Mouse (Mus musculus): ENCODE results near the gene Cap2.

The Cap2 gene

GRCm38 (mm10) chr13:46501800-46502389, at the start of gene Cap2:
Gene Cap2 (plus strand): TSS chr13:46501848.
- DNase-seq (ENCODE audit: low read depth, low spot score): peak; percentile 64

GRCm38 (mm10) chr13:46459546-46459945, 42.1 kb upstream of the Cap2 start:
- DNase-seq (ENCODE audit: low read depth, low spot score): no peak

- DNase-seq (ENCODE audit: low read depth, low spot score): no peak
These were observed 39.4 kb upstream of the Cap2 start for GRCm38 (mm10) chr13:46462280-46462679.

GRCm38 (mm10) chr13:46463764-46464163, 37.9 kb upstream of the Cap2 start:
- DNase-seq (ENCODE audit: low read depth, low spot score): peak; percentile 14

GRCm38 (mm10) chr13:46468251-46468650, 33.4 kb upstream of the Cap2 start:
- no peak for DNase-seq (ENCODE audit: low read depth, low spot score)

- no peak for DNase-seq (ENCODE audit: low read depth, low spot score)
These were observed 32.1 kb upstream of the Cap2 start for GRCm38 (mm10) chr13:46469536-46469935.

GRCm38 (mm10) chr13:46481271-46481670, 20.4 kb upstream of the Cap2 start:
- DNase-seq (ENCODE audit: low read depth, low spot score): no peak

- no peak for DNase-seq (ENCODE audit: low read depth, low spot score)
These were observed 16.0 kb upstream of the Cap2 start for GRCm38 (mm10) chr13:46485605-46486004.

GRCm38 (mm10) chr13:46488166-46488565, 13.5 kb upstream of the Cap2 start:
- no peak for DNase-seq (ENCODE audit: low read depth, low spot score)

- DNase-seq (ENCODE audit: low read depth, low spot score): no peak
These were observed 11.0 kb upstream of the Cap2 start for GRCm38 (mm10) chr13:46490644-46491043.

GRCm38 (mm10) chr13:46502390-46502891, 793 bp downstream of the Cap2 start:
- DNase-seq (ENCODE audit: low read depth, low spot score): peak; percentile 15

- DNase-seq (ENCODE audit: low read depth, low spot score): no peak
These were observed 6.3 kb downstream of the Cap2 start for GRCm38 (mm10) chr13:46507944-46508343.

- no peak for DNase-seq (ENCODE audit: low read depth, low spot score)
These were observed 7.2 kb downstream of the Cap2 start for GRCm38 (mm10) chr13:46508823-46509222.

- no peak for DNase-seq (ENCODE audit: low read depth, low spot score)
These were observed 8.8 kb downstream of the Cap2 start for GRCm38 (mm10) chr13:46510460-46510859.

GRCm38 (mm10) chr13:46514484-46514883, 12.8 kb downstream of the Cap2 start:
- no peak for DNase-seq (ENCODE audit: low read depth, low spot score)

- DNase-seq (ENCODE audit: low read depth, low spot score): peak; percentile 13
These were observed 13.5 kb downstream of the Cap2 start for GRCm38 (mm10) chr13:46515120-46515523.

- DNase-seq (ENCODE audit: low read depth, low spot score): no peak
These were observed 13.9 kb downstream of the Cap2 start for GRCm38 (mm10) chr13:46515524-46515923.

- no peak for DNase-seq (ENCODE audit: low read depth, low spot score)
These were observed 14.5 kb downstream of the Cap2 start for GRCm38 (mm10) chr13:46516183-46516582.

GRCm38 (mm10) chr13:46517211-46517685, 15.6 kb downstream of the Cap2 start:
- no peak for DNase-seq (ENCODE audit: low read depth, low spot score)

- no peak for DNase-seq (ENCODE audit: low read depth, low spot score)
These were observed 19.8 kb downstream of the Cap2 start for GRCm38 (mm10) chr13:46521482-46521881.

- no peak for DNase-seq (ENCODE audit: low read depth, low spot score)
These were observed 21.1 kb downstream of the Cap2 start for GRCm38 (mm10) chr13:46522798-46523197.

GRCm38 (mm10) chr13:46523235-46523634, 21.6 kb downstream of the Cap2 start:
- no peak for DNase-seq (ENCODE audit: low read depth, low spot score)

GRCm38 (mm10) chr13:46523712-46524111, 22.1 kb downstream of the Cap2 start:
- no peak for DNase-seq (ENCODE audit: low read depth, low spot score)

All from CD4-positive helper T cell, adult 2 months (primary cell).